Mouse (Mus musculus): ENCODE measurements around the gene Vrtn.

DNA sequence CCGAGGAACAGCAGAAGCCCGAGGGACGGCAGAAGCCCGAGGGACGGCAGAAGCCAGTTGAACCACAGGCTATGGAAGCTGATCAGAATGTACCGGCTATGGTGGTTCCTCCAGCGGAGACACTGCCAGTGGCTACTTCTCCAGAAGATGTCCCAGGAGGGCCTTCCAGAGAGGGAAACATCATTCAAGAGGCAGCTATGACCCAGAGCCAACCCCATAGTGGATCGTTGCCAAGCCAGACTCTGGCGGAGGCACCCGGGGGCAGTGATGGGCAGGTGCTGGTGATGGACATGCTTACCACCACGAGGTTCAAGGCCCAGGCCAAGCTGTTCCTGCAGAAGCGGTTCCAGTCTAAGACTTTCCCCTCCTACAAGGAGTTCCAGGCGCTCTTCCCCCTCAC is 9.4 kb downstream of the Vrtn start:
- TF ChIP-seq REST (IDR thresholded peaks at IDR 0.05; ENCODE audit: insufficient read depth, insufficient read length): no peak
- no peak for TF ChIP-seq MYOG (IDR thresholded peaks at IDR 0.05; ENCODE audit: control insufficient read depth in 1 of 3, insufficient read depth in 1 of 3, insufficient read length in 2 of 3, low read depth in 2 of 3)
- TF ChIP-seq POLR2A (IDR thresholded peaks at IDR 0.05; ENCODE audit: insufficient read length, low read depth): no peak
- no peak for TF ChIP-seq TCF3 (IDR thresholded peaks at IDR 0.05; ENCODE audit: insufficient read length, low read depth)
- TF ChIP-seq USF1 (IDR thresholded peaks at IDR 0.05; ENCODE audit: low read depth): no peak
- no peak for TF ChIP-seq CEBPB (IDR thresholded peaks at IDR 0.05; ENCODE audit: insufficient read depth, poor library complexity, severe bottlenecking)
- no peak for TF ChIP-seq E2F4 (IDR thresholded peaks at IDR 0.05; ENCODE audit: insufficient read depth)
- TF ChIP-seq TCF12 (IDR thresholded peaks at IDR 0.05; ENCODE audit: insufficient read depth, poor library complexity, severe bottlenecking): no peak
- TF ChIP-seq MAX (IDR thresholded peaks at IDR 0.05; ENCODE audit: low read depth): no peak
- TF ChIP-seq MYOD1 (IDR thresholded peaks at IDR 0.05; ENCODE audit: control insufficient read depth in 1 of 3, insufficient read length in 2 of 3, low read depth in 2 of 3): no peak
- TF ChIP-seq SRF (IDR thresholded peaks at IDR 0.05; ENCODE audit: control insufficient read depth, insufficient read length, low read depth): no peak
